Mouse (Mus musculus): ENCODE data around the gene Notch2.

Gene Notch2

DNA sequence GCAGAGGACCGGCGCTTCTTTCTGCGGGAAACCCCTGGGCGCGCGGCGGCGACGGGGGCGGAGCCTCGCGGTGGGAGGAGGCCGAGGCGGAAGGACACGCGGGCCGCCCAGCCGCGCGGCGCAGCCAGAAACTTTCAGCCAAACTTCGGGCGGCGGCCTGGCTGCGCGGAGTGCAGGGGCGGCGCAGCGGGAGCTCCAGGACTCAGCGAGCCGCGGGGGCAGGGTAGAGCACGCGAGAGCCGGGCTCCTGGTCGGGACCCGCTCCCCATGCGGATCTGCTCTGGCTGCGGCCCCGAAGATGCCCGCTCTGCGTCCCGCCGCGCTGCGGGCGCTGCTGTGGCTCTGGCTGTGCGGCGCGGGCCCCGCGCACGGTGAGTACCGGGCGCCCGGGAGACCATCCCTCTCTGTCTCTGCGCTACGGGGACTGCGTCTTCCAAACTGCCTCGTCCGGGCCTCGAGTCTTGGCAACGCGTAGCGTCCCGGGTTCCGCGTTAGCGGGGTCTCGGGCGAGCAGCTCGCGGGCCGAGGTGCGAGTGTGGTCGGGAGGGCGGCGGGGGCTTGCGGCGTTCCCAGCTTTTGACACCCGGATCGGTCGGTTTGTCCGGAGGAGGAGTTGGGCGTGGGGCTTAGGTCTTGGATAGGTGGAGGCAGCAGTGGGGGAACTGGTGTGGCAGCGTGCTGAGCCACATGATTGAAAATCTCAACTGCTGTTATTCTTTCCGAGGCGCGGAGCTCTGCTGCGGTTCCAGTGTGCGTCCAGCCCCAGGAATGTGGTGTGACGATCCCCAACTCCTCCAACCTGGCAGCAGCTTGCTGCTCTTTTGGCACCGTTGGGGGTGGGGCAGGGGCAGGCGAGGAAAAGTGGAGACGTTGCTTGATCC, at the start of gene Notch2:
Gene Notch2 (plus strand): TSS at position 127 of the 881 bp plus-strand sequence.
- peak; percentile 97 to 99 for DNase-seq (ENCODE audit: low spot score in 2 of 2)

- peak in 1 of 2 experiments; percentile 27 for DNase-seq (ENCODE audit: low spot score in 2 of 2)
Observed at GRCm38 (mm10) chr3:97964878-97965353, 48.4 kb upstream of the Notch2 start.

GRCm38 (mm10) chr3:97967627-97968026, 45.7 kb upstream of the Notch2 start:
- no peak for DNase-seq (ENCODE audit: low spot score in 2 of 2)

DNA sequence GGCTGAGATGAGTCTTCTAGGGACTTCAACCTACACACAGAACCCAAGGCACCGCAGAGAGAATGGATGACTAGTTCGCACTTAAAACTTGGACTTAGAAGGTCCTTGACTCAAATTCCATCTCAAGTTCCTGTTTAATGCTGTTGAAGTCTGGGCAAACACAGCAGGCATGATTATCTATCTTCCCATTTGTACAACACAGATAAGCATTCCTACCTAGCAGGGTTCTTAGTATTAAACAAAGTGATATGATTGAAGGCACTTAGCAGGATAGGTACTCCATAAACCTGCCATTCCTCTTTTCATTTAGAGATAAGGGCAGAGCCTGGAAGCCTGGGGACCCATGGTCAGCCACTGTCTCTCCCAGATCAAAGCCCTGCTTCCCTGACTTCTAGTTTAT, 45.1 kb upstream of the Notch2 start:
- DNase-seq (ENCODE audit: low spot score in 2 of 2): no peak

GRCm38 (mm10) chr3:97969019-97969418, 44.3 kb upstream of the Notch2 start:
- no peak for DNase-seq (ENCODE audit: low spot score in 2 of 2)

DNA sequence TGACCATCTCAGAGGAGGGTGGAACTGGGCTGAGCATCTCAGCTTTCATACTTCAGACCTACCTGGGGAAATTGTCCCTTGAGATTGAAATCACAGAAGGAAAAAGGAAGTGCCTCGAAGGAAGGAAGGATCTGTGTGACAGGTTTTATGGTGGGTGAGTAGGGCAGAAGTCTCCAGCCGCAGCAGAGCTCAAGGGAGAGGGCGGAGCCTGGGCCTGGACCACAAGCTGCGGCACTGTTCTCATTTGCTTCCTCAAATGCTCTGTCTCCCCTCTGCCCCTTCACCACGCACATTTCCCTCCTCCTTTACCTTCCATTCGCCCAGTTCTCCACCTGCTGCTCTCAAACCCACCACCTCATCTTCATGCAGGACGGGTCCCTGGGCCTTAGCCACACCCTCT, 42.2 kb upstream of the Notch2 start:
- peak; percentile 62 to 77 for DNase-seq (ENCODE audit: low spot score in 2 of 2)

- DNase-seq (ENCODE audit: low spot score in 2 of 2): no peak
Observed at GRCm38 (mm10) chr3:97972200-97972599, 41.1 kb upstream of the Notch2 start.

GRCm38 (mm10) chr3:97972707-97973106, 40.6 kb upstream of the Notch2 start:
- no peak for DNase-seq (ENCODE audit: low spot score in 2 of 2)

GRCm38 (mm10) chr3:97973306-97973705, 40.0 kb upstream of the Notch2 start:
- no peak for DNase-seq (ENCODE audit: low spot score in 2 of 2)

- no peak for DNase-seq (ENCODE audit: low spot score in 2 of 2)
Observed at GRCm38 (mm10) chr3:97974197-97974770, 39.0 kb upstream of the Notch2 start.

- DNase-seq (ENCODE audit: low spot score in 2 of 2): no peak
Observed at GRCm38 (mm10) chr3:97976706-97977105, 36.6 kb upstream of the Notch2 start.

DNA sequence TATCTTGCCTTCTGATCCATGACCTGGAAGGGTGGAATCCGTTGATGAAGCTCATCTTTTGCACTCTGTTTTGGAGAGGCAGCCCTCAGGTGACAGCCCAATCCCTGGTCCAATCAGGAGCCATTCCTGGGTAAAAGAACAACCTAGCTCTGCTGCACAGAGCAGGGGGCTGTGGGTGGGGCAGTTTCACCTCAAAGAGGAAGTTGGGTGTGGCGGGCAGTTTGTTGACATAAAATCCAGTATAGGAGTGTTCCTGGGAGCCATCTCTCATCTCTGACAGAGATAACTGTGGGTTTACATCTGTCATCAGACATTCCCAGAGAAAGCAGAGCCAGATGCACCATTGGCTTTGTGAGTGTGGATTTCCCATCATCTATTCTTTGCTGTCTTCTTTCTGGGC, 34.6 kb upstream of the Notch2 start:
- peak in 1 of 2 experiments; percentile 48 for DNase-seq (ENCODE audit: low spot score in 2 of 2)

- DNase-seq (ENCODE audit: low spot score in 2 of 2): no peak
Observed at GRCm38 (mm10) chr3:97980683-97981327, 32.5 kb upstream of the Notch2 start.

DNA sequence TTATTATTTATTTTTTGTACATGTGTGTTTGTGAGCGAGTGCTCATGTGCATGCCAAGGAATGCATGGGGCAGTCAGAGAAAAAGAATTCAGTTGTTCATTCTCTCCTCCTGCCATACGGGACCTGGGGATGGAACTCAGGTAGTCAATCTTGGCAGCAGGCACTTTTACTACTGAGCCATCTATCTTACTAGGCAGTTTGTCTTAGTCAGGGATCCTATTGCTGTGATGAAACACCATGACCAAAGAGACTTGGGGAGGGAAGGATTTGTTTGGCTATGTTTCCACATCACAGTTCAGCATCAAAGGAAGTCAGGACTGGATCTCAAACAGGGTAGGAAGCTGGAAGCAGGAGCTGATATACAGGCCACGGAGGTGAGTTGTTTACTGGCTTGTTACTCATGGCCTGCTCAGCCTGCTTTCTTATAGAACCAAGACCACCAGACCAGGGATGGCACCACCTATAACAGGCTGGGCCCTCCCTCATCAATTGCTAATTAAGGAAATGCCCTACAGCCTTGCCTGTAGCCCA, 31.9 kb upstream of the Notch2 start:
- no peak for DNase-seq (ENCODE audit: low spot score in 2 of 2)

DNA sequence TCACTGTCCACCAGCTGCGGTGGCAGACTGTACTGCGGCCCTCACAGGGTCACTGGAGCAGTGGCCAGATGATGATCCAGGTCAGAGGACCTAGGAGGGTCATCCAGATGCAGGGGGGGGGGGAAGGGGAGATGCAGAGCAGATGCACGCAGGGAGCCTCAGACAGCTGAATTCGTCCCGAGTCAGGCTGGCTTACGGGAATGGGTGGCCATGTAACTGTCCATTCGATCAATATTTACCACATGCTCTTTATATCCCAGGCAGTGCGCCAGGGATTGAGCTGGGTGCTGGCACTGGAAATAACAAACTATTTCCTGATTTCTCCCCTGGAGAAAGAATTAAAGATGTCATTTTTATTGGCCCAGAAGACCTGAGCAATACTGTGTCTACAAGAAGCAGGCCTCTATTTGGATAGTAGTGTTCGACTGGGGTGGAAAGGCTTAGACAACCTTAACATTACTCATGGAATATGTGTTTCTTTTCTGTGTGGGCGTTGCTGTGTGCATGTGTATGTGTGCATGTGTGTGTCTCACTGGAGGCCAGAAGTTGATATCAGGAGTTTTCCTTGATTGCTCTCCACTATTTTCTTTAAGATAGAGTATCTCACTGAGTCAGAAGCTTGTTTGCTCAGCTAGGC, 28.3 kb upstream of the Notch2 start:
- DNase-seq (ENCODE audit: low spot score in 2 of 2): no peak

DNA sequence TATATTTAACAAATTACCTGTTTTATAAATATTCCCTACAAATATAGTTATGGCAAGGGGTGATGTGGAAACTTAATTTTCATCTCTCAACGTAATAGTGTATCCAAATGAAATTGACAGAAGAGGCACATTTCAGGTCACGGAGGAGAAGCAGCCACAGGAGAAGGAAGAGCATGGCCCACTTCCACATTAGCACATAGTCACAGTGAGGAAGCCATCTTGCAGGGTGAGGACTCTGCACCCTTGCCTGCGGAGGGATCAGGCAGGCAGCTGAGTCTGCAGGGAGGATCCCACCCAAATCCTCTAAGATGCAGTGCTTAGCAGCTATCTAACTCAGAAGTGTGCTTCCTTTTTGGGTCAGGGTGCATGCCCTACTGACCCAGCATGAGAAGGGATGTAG, 27.6 kb upstream of the Notch2 start:
- DNase-seq (ENCODE audit: low spot score in 2 of 2): no peak

- DNase-seq (ENCODE audit: low spot score in 2 of 2): no peak
Observed at GRCm38 (mm10) chr3:97987153-97987552, 26.2 kb upstream of the Notch2 start.

DNA sequence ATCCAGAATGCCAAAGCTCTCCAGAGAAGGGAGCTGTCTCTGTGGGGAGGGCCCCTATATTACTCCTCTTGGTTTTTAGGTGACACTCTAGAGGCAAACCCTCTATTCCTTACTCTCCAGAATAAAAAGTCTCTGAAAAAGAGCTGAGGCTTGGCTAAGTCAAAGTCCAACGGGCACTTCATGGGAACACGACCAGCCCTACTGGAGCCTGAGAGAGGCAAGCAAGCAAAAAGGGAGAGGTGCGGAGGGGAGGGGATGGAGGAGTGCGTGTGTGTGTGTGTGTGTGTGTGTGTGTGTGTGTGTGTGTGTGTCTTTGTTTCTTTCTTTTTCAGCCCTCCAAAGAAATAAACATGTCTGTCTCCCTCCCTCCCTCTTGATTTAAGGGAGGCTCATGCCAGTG, 24.6 kb upstream of the Notch2 start:
- no peak for DNase-seq (ENCODE audit: low spot score in 2 of 2)

DNA sequence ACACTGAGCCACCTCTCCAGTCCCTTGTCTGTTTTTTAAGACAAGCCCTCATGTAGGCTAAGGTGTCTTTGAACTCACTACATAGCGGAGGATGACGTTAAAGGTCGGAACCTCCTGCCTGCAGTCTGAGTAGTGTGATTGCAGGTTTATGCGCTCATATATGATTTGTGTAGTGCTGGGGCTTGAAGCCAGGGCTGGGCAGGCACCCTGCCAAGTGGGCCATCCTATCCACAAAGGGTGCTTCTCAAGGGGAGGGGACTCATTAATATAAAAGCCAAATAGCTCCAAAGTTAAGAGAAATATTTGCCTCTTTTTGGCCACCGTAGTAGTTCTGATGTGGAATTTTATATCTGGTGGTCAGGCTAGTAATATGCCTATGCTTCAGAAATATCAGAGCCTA, 22.8 kb upstream of the Notch2 start:
- no peak for DNase-seq (ENCODE audit: low spot score in 2 of 2)

DNA sequence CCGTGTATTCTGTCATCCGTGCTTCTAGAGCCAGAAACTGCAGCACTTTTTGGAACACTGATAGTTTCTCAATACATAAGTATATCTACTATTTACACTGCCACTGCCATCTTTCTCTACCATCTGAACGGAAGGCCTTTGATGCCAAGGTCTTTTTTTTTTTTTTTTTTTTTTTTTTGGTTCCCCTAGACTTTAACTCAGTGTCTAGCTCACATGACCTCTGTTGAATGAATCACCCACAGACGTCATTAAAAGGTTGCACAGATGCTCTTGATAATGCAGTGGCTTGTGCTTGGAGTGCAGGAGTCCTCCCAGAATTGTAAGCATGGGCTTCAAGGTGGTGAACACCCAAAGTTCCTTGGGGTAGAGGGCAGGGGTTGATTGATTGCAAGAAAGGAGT, 21.0 kb upstream of the Notch2 start:
- no peak for DNase-seq (ENCODE audit: low spot score in 2 of 2)

- no peak for DNase-seq (ENCODE audit: low spot score in 2 of 2)
Observed at GRCm38 (mm10) chr3:97993196-97993595, 20.1 kb upstream of the Notch2 start.
